Mouse (Mus musculus): Measurements from ENCODE around the gene Sun2. TPM values are rescaled to one million over a fixed set of nuclear protein-coding genes. Genes with fewer than 3 reads are reported as not detected.

Sun2 gene
- total and polyA plus RNA-seq, 3 experiments, result 18.6 to 26.5 (median 22.3) TPM

DNA sequence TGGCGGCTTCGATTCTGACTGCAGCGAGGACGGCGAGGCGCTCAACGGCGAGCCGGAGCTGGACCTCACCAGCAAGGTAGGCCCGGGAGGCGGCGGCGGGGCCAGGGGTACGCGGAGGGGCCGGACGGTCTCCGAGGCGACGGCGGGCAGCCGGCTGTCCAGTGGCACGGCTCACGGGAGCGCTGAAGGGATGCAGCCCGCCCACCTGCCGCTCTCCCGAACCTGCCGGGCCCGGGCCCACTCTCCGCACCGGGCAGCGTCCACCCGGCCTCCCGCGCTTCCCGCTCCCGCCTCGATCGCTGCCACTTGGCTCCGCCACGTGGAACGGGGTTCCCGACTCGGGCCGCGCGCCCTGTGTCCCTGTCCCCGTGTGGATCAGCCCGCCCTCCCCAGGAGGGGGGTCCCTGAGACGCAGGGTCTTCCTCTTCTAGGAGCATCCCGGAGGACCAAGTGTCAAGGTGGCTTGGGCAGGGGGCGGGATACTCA lies 51.3 kb downstream of the Sun2 start (continued):
- TF ChIP-seq SIN3A (IDR thresholded peaks at IDR 0.05; ENCODE audit: low read length), result 0 out of 2 replicates have a peak, but pooled peaks have one; percentile 11
- no peak for TF ChIP-seq RCOR1 (conservative IDR thresholded peaks at IDR 0.05; ENCODE audit: low read depth, low read length)
- TF ChIP-seq IRF4 (IDR thresholded peaks at IDR 0.05; ENCODE audit: low read depth, low read length), result no peak
- no peak for TF ChIP-seq JUN (IDR thresholded peaks at IDR 0.05; ENCODE audit: insufficient read depth, low read depth, low read length)

- DNase-seq (ENCODE audit: extremely low read depth), result peak; percentile 99
- H3K27ac ChIP-seq (ENCODE audit: insufficient read depth, low read depth), result peak within 1 kb of the TSS; percentile 54; the same call in 1 of the 2 replicates
- peaks cover 1 to 19% of the 10 kb centered on the region in 2 experiments for H3K36me3 ChIP-seq (replicated peaks in 1 of 2; ENCODE audit: control insufficient read depth in 1 of 2, insufficient read depth in 1 of 2, low read length in 1 of 2)
- in situ Hi-C loops (cut with MboI; ENCODE audit: low pct_ligation_motif_present, low pct_unique_long_range_greater_than_20kb, low sequenced_read_pairs), result no loop called here
- no peaks in the 10 kb centered on the region for H3K9me3 ChIP-seq (replicated peaks; ENCODE audit: low read length)
- peak within 1 kb of the TSS; percentile 81 for H3K9ac ChIP-seq (ENCODE audit: insufficient read depth, low read depth)
- H3K27me3 ChIP-seq (replicated peaks), result peaks cover 15% of the 10 kb centered on the region
- H3K79me2 ChIP-seq (replicated peaks; ENCODE audit: control insufficient read depth, extremely low read depth, insufficient read depth, poor library complexity, severe bottlenecking), result peaks cover 38% of the 10 kb centered on the region
- peak within 1 kb of the TSS; percentile 70 to 93 (median 92) for H3K4me3 ChIP-seq (replicated peaks in 1 of 3; ENCODE audit: low read depth in 2 of 3, low read length in 2 of 3, poor library complexity in 1 of 3)
- H3K4me2 ChIP-seq (ENCODE audit: insufficient read depth, low read depth, poor library complexity, severe bottlenecking), result peak within 1 kb of the TSS; percentile 93
- dilution Hi-C loops (cut with MboI; ENCODE audit: extremely low pct_ligation_motif_present, extremely low pct_unique_long_range_greater_than_20kb, low sequenced_read_pairs), result no loop called here
- peaks cover 5 to 57% of the 10 kb centered on the region in 2 experiments for H3K4me1 ChIP-seq (ENCODE audit: control insufficient read depth in 1 of 2, insufficient read depth in 2 of 2)
- TF ChIP-seq CHD1 (IDR thresholded peaks at IDR 0.05; ENCODE audit: low read depth, low read length) (no peak), JUND (conservative IDR thresholded peaks at IDR 0.05; ENCODE audit: low read depth, low read length) (no peak), ZKSCAN1 (IDR thresholded peaks at IDR 0.05; ENCODE audit: borderline replicate concordance, low read depth, low read length) (no peak), SMC3 (IDR thresholded peaks at IDR 0.05; ENCODE audit: low read depth, low read length) (no peak), MYC (IDR thresholded peaks at IDR 0.05; ENCODE audit: low read depth, low read length) (no peak), ZC3H11A (IDR thresholded peaks at IDR 0.05; ENCODE audit: low read depth, low read length) (no peak), USF2 (conservative IDR thresholded peaks at IDR 0.05; ENCODE audit: low read depth, low read length) (no peak), CHD2 (IDR thresholded peaks at IDR 0.05; ENCODE audit: low read length) (peak; percentile 88), SIN3A (IDR thresholded peaks at IDR 0.05; ENCODE audit: low read length) (peak; percentile 14; the same call in 1 of the 2 replicates), RCOR1 (conservative IDR thresholded peaks at IDR 0.05; ENCODE audit: low read depth, low read length) (no peak), MAFK (IDR thresholded peaks at IDR 0.05; ENCODE audit: insufficient replicate concordance, low read length) (no peak), UBTF (IDR thresholded peaks at IDR 0.05; ENCODE audit: low read depth, low read length) (no peak), GABPA (IDR thresholded peaks at IDR 0.05; ENCODE audit: insufficient replicate concordance, low read depth, low read length) (no peak), MEF2A (IDR thresholded peaks at IDR 0.05; ENCODE audit: borderline replicate concordance, low read depth, low read length) (no peak), PAX5 (IDR thresholded peaks at IDR 0.05; ENCODE audit: low read length) (no peak), POLR2AphosphoS2 (IDR thresholded peaks at IDR 0.05; ENCODE audit: low read depth, low read length) (no peak), ELF1 (IDR thresholded peaks at IDR 0.05; ENCODE audit: low read depth, low read length) (peak; percentile 39; the same call in 1 of the 2 replicates), POLR2A (IDR thresholded peaks at IDR 0.05; ENCODE audit: low read depth, low read length) (peak; percentile 84), IRF4 (IDR thresholded peaks at IDR 0.05; ENCODE audit: low read depth, low read length) (no peak; the same call in 1 of the 2 replicates), MAZ (IDR thresholded peaks at IDR 0.05; ENCODE audit: low read depth, low read length) (no peak; the same call in 1 of the 2 replicates), TCF12 (IDR thresholded peaks at IDR 0.05; ENCODE audit: low read depth, low read length) (peak; percentile 59), E2F4 (IDR thresholded peaks at IDR 0.05; ENCODE audit: insufficient replicate concordance, low read depth, low read length) (peak; percentile 83; the same call in 1 of the 2 replicates), EP300 (IDR thresholded peaks at IDR 0.05; ENCODE audit: low read length) (no peak), CTCF (conservative IDR thresholded peaks at IDR 0.05 in 1 of 2, IDR thresholded peaks at IDR 0.05 in 1 of 2; ENCODE audit: low read depth in 2 of 2, low read length in 2 of 2) (no peak), USF1 (IDR thresholded peaks at IDR 0.05; ENCODE audit: low read depth, low read length) (no peak), NELFE (IDR thresholded peaks at IDR 0.05; ENCODE audit: low read depth, low read length) (peak; percentile 62), MAX (IDR thresholded peaks at IDR 0.05; ENCODE audit: low read length) (peak; percentile 79), NRF1 (IDR thresholded peaks at IDR 0.05; ENCODE audit: low read depth, low read length) (no peak), ZMIZ1 (IDR thresholded peaks at IDR 0.05; ENCODE audit: low read depth, low read length) (peak; percentile 73; the same call in 1 of the 2 replicates), JUN (IDR thresholded peaks at IDR 0.05; ENCODE audit: insufficient read depth, low read depth, low read length) (no peak), HCFC1 (IDR thresholded peaks at IDR 0.05; ENCODE audit: low read depth, low read length) (peak; percentile 31; the same call in 1 of the 2 replicates), MXI1 (IDR thresholded peaks at IDR 0.05; ENCODE audit: low read depth, low read length) (no peak), RAD21 (IDR thresholded peaks at IDR 0.05; ENCODE audit: low read depth, low read length) (no peak), ZNF384 (IDR thresholded peaks at IDR 0.05; ENCODE audit: low read depth, low read length) (no peak), ETS1 (conservative IDR thresholded peaks at IDR 0.05; ENCODE audit: low read depth, low read length) (no peak), TBP (conservative IDR thresholded peaks at IDR 0.05; ENCODE audit: low read depth, low read length) (0 out of 2 replicates have a peak, but pooled peaks have one; percentile 33)
Measured at GRCm38 (mm10) chr15:79690426-79691022, 51.8 kb downstream of the Sun2 start, which contains the start of gene Gtpbp1. Gtpbp1 (plus strand) TSS chr15:79690845.

Data from CH12.LX (cell line).